Mouse (Mus musculus) brown adipose tissue, adult 24 weeks (tissue): ENCODE results near the gene Zbtb34. TPM values are rescaled to one million over a fixed set of nuclear protein-coding genes. Genes with fewer than 3 reads are reported as not detected.

Experiments
- H3K27ac ChIP-seq: fragments of 200-500 bp; replicated peaks from 2 replicates; pipeline ENCODE4 v1.5.1; 2012; ENCODE audit warnings: low read depth, mild to moderate bottlenecking, low read length
- H3K4me1 ChIP-seq: fragments of 200-500 bp; 2 replicates; pipeline ENCODE4 v1.6.1; 2012; ENCODE audit warnings: low read length, mixed read lengths; ENCODE audit not compliant: control insufficient read depth, insufficient read depth, insufficient read length
- H3K4me3 ChIP-seq: fragments of 200-500 bp; 2 replicates; pipeline ENCODE4 v1.5.1; 2012; ENCODE audit warnings: low read depth, mild to moderate bottlenecking, low read length, moderate library complexity; ENCODE audit not compliant: insufficient read depth
- polyA plus RNA-seq: library from polyadenylated mRNA; stranded (reverse); fragments of >200 nt; gene quantifications from 2 replicates; pipeline ENCODE4 v1.2.4, GENCODE M21; 2012; ENCODE audit not compliant: missing spikeins, insufficient read depth, insufficient read length

The Zbtb34 gene
- polyA plus RNA-seq, 1 experiment, result 2.9 TPM

GRCm38 (mm10) chr2:33360564-33360963 lies 70.6 kb downstream of the Zbtb34 start:
- H3K4me3 ChIP-seq, result no peak overlapping the region
- peaks cover 5% of the 10 kb centered on the region; the same call in 1 of the 2 replicates for H3K4me1 ChIP-seq
- no peak overlapping the region for H3K27ac ChIP-seq

- Histone ChIP-seq H3K4me3 (no peak overlapping the region), H3K27ac (no peak overlapping the region), H3K4me1 (no peaks in the 10 kb centered on the region)
Measured at GRCm38 (mm10) chr2:33359184-33359583, 71.9 kb downstream of the Zbtb34 start.

- no peaks in the 10 kb centered on the region for H3K4me1 ChIP-seq
- H3K27ac ChIP-seq, result no peak overlapping the region
- H3K4me3 ChIP-seq, result no peak overlapping the region
Measured at GRCm38 (mm10) chr2:33357250-33357838, 73.8 kb downstream of the Zbtb34 start.

Other genes starting within 250 kb of the Zbtb34 start
- gene Angptl2, start 215.3 kb downstream of the Zbtb34 start, polyA plus RNA-seq, result 32.8 and 34.1 TPM in 2 replicates
- 1.1 and 1.5 TPM in 2 replicates for gene Ralgps1, start 59.8 kb downstream of the Zbtb34 start, polyA plus RNA-seq
- 11.2 and 11.4 TPM in 2 replicates for gene Zbtb43, start 37.2 kb upstream of the Zbtb34 start, polyA plus RNA-seq
- gene Lmx1b, start 209.2 kb upstream of the Zbtb34 start, polyA plus RNA-seq, result not detected in 2 replicates